Mouse (Mus musculus): ENCODE data around the gene Exoc2. TPM values are rescaled to one million over a fixed set of nuclear protein-coding genes. Genes with fewer than 3 reads are reported as not detected.

The Exoc2 gene
- polyA plus RNA-seq (2015; fragmentation: Nextera tagmentation; extraction: Ambion mirVana) = 20.9 and 21.8 TPM in 2 replicates

DNA sequence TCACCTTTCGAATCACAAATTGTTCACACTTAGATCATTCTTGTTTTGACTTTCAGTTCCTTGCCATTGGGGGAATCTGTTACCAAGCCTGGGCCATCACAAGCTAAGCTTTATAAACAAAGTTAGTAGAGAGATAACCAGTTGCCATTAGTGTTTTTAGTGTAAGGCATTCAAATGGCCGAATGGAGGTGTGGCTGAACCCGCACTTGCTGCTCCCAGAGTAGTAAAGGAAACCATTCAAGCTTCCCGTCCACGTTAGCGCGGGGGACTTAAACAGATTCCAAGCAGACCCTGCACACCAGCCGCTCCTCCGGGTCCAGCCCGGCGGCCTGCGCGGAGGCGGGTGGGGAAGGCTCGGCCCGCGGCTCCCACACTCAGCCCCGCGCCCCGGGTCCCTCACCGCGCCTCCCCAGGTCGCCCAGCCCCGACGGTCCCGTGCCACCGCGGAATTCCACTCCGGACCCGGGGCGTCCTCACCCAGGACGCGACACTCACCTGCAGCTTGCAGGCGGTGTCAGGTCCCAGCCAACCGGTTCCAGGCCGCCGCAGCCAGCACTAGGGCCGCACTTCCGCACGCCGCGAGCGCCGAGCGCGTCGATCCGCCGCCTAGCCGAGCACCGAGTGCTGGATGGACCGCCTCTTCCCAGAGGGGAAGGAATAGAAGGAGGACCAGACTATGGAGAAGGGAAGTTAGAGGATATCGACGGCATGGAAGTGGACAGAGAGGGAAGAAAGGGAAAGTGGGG is at the start of gene Exoc2, which contains the start of gene Gm5447:
TSS of gene Exoc2 (minus strand) at position 593 of the 746 bp plus-strand sequence.
TSS of gene Gm5447 (plus strand) at position 704 of the 746 bp plus-strand sequence.
- ATAC-seq (replicated peaks; ENCODE audit: extremely low read depth, insufficient read depth, low FRiP score) = peak; percentile 93
- Histone ChIP-seq H3K27ac (ENCODE audit: low read length) (peak within 1 kb of the TSS; percentile 82), H3K27me3 (ENCODE audit: control insufficient read depth, insufficient read depth, low read length) (no peaks in the 10 kb centered on the region), H3K9me3 (replicated peaks; ENCODE audit: control insufficient read depth, low read length) (no peaks in the 10 kb centered on the region), H3K4me1 (ENCODE audit: control insufficient read depth, insufficient read depth, low read length) (peaks cover 13% of the 10 kb centered on the region), H3K4me3 (ENCODE audit: low read length) (peak within 1 kb of the TSS; percentile 97), H3K9ac (ENCODE audit: low read length) (peak within 1 kb of the TSS; percentile 95), H3K36me3 (ENCODE audit: control insufficient read depth, insufficient read depth) (no peaks in the 10 kb centered on the region), H3K4me2 (ENCODE audit: low read depth, low read length) (peak within 1 kb of the TSS; percentile 86)
- under 1% methylated on average over 54 of the region's 54 CpGs for WGBS

DNA sequence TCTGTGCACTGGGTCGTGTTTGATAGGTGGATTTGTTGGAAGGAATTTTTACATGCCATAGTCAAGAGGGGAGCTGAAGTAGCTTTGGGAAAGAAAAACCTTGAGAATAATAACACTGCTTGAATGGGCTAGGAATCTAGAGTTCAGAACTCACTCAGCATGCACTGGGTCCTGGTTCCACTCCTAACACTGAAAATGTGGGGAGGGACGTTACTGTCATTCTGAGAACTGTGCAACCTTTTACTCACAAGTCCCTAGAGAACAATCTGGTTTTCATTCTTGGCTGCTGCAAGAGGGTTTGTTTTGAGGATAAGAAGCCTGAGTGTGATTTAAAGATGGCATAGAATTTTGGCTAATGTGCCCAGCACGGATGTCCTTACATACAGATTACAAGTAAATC is 49.8 kb upstream of the Exoc2 start:
- H3K27me3 ChIP-seq (ENCODE audit: control insufficient read depth, insufficient read depth, low read length) = no peaks in the 10 kb centered on the region
- 65% methylated on average over 3 of the region's 3 CpGs for WGBS

DNA sequence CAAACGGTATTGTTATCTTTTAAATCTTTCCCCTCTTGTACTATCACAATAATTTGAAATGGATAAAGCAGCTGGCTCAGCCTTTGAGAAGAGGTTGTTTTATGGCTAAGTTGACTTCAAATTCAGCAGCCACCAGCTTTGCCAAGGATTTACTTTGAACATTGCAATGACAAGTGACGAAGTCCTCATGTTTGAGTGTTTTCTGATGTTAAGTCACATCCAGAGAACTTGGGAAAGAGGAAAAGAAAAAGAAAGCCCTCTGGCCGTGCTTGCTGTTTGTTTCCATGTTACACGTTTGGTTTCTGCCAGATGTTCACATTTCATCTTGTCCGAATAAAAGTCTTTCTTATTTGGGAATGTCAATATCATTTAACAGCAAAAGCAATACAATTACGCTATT is 48.0 kb upstream of the Exoc2 start:
- H3K9me3 ChIP-seq (replicated peaks; ENCODE audit: control insufficient read depth, low read length) = no peaks in the 10 kb centered on the region
- no peak overlapping the region for H3K27ac ChIP-seq (ENCODE audit: low read length)
- no peak overlapping the region for H3K4me3 ChIP-seq (ENCODE audit: low read length)
- WGBS = 59% methylated on average over 6 of the region's 6 CpGs
- no peaks in the 10 kb centered on the region for H3K27me3 ChIP-seq (ENCODE audit: control insufficient read depth, insufficient read depth, low read length)
- ATAC-seq (replicated peaks; ENCODE audit: extremely low read depth, insufficient read depth, low FRiP score) = no peak
- H3K4me2 ChIP-seq (ENCODE audit: low read depth, low read length) = no peak overlapping the region
- no peaks in the 10 kb centered on the region for H3K36me3 ChIP-seq (ENCODE audit: control insufficient read depth, insufficient read depth)
- no peaks in the 10 kb centered on the region for H3K4me1 ChIP-seq (ENCODE audit: control insufficient read depth, insufficient read depth, low read length)
- no peak overlapping the region for H3K9ac ChIP-seq (ENCODE audit: low read length)

More for the DNA sequence above, 49.8 kb upstream of the Exoc2 start:
- no peak for ATAC-seq (replicated peaks; ENCODE audit: extremely low read depth, insufficient read depth, low FRiP score)
- Histone ChIP-seq H3K4me1 (ENCODE audit: control insufficient read depth, insufficient read depth, low read length) (no peaks in the 10 kb centered on the region), H3K4me3 (ENCODE audit: low read length) (no peak overlapping the region), H3K27ac (ENCODE audit: low read length) (no peak overlapping the region), H3K4me2 (ENCODE audit: low read depth, low read length) (no peak overlapping the region), H3K36me3 (ENCODE audit: control insufficient read depth, insufficient read depth) (no peaks in the 10 kb centered on the region), H3K9ac (ENCODE audit: low read length) (no peak overlapping the region), H3K9me3 (replicated peaks; ENCODE audit: control insufficient read depth, low read length) (no peaks in the 10 kb centered on the region)

DNA sequence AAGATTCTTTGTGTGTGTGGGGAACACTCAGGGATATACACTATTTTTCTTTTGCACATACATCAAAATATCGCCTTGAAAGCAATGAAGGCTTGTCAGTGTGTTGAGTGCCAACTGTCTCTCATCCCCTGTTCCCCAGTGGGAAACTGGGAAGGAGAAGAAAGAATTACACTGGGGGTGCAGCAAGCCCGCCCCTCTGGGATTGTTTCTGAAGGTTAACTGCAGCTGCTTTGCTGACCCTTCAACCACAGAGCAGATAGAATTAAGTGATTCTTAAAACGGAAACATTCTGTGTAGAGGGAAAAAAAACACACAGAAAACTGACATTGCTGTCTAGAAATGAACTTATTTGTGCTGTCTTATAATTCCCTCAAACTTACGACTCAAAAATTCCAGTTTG is 47.6 kb upstream of the Exoc2 start:
- WGBS = 48% methylated on average over 4 of the region's 4 CpGs

DNA sequence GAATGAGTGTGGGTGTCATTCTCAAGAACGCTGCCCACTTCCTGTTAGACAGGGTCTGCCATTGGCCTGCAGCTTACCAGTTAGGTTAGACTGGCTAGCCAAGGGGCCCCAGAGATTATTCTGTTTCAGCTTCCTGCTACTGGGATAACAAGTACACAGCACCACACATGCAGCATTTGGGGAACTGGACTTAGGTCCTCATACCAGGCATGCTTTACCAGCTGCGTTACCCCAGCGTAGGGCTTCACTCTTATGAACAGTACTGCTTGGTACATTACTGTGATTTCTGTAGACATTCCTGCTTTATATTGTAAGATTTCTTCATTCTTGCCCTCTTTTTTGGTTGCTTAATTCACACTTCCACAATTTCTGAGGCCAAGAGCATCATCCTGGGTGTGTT is 43.7 kb upstream of the Exoc2 start:
- H3K27me3 ChIP-seq (ENCODE audit: control insufficient read depth, insufficient read depth, low read length) = no peaks in the 10 kb centered on the region
- no peak overlapping the region for H3K27ac ChIP-seq (ENCODE audit: low read length)
- no peak overlapping the region for H3K4me3 ChIP-seq (ENCODE audit: low read length)
- H3K4me2 ChIP-seq (ENCODE audit: low read depth, low read length) = no peak overlapping the region
- no peak overlapping the region for H3K9ac ChIP-seq (ENCODE audit: low read length)
- no peaks in the 10 kb centered on the region for H3K9me3 ChIP-seq (replicated peaks; ENCODE audit: control insufficient read depth, low read length)
- no peak for ATAC-seq (replicated peaks; ENCODE audit: extremely low read depth, insufficient read depth, low FRiP score)
- H3K36me3 ChIP-seq (ENCODE audit: control insufficient read depth, insufficient read depth) = no peaks in the 10 kb centered on the region
- 81% methylated on average over 3 of the region's 3 CpGs for WGBS
- H3K4me1 ChIP-seq (ENCODE audit: control insufficient read depth, insufficient read depth, low read length) = no peaks in the 10 kb centered on the region

More for the DNA sequence above, 47.6 kb upstream of the Exoc2 start:
- Histone ChIP-seq H3K27ac (ENCODE audit: low read length) (no peak overlapping the region), H3K4me1 (ENCODE audit: control insufficient read depth, insufficient read depth, low read length) (no peaks in the 10 kb centered on the region), H3K9ac (ENCODE audit: low read length) (no peak overlapping the region), H3K27me3 (ENCODE audit: control insufficient read depth, insufficient read depth, low read length) (no peaks in the 10 kb centered on the region), H3K9me3 (replicated peaks; ENCODE audit: control insufficient read depth, low read length) (no peaks in the 10 kb centered on the region), H3K4me2 (ENCODE audit: low read depth, low read length) (no peak overlapping the region), H3K4me3 (ENCODE audit: low read length) (no peak overlapping the region), H3K36me3 (ENCODE audit: control insufficient read depth, insufficient read depth) (no peaks in the 10 kb centered on the region)
- no peak for ATAC-seq (replicated peaks; ENCODE audit: extremely low read depth, insufficient read depth, low FRiP score)

DNA sequence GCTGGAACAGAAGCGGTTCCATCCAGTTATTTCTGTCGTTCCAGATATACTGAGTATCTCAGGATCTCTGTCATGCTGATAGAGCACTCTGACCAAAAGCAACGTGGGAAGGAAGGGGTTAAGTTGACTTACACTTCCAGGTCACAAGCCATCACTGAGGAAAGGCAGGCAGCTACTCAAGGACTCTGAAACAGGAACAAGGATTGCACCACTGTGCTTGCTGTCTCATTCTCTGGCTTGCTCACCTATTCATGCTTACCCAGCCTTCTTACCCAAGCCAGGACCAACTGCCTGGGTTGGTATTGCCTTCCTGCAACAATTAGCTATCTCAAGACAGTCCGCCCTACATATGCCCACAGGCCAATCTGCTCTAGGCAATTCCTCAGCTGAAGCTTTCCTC is 31.1 kb upstream of the Exoc2 start:
- Histone ChIP-seq H3K27ac (ENCODE audit: low read length) (no peak overlapping the region), H3K4me1 (ENCODE audit: control insufficient read depth, insufficient read depth, low read length) (no peaks in the 10 kb centered on the region), H3K4me2 (ENCODE audit: low read depth, low read length) (peak overlapping the region; percentile 31; the same call in 1 of the 2 replicates), H3K9ac (ENCODE audit: low read length) (no peak overlapping the region), H3K27me3 (ENCODE audit: control insufficient read depth, insufficient read depth, low read length) (no peaks in the 10 kb centered on the region), H3K9me3 (replicated peaks; ENCODE audit: control insufficient read depth, low read length) (no peaks in the 10 kb centered on the region), H3K4me3 (ENCODE audit: low read length) (no peak overlapping the region), H3K36me3 (ENCODE audit: control insufficient read depth, insufficient read depth) (no peaks in the 10 kb centered on the region)
- ATAC-seq (replicated peaks; ENCODE audit: extremely low read depth, insufficient read depth, low FRiP score) = no peak
- 51% methylated on average over 4 of the region's 4 CpGs for WGBS

DNA sequence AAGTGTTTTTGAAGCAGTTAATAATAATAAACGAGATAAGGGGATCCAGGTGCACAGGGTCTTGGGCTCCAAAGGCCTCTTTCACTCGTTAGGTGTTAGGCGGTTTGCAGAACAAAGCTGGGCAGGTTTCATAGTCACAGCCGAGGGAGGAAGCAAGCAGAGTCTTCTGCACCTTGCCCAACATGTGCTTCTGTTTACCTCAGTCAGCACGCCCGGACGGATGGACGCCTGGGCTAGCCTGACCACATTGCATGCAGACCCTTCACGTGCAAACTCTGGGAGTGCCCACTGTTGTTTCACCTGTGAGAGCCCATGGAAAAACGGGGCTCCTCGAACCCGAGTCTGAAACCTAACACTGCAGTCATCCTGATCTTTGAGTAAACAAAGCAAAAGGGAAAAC is 30.6 kb upstream of the Exoc2 start:
- Histone ChIP-seq H3K4me3 (ENCODE audit: low read length) (no peak overlapping the region), H3K4me2 (ENCODE audit: low read depth, low read length) (peak overlapping the region; percentile 31), H3K9ac (ENCODE audit: low read length) (no peak overlapping the region), H3K4me1 (ENCODE audit: control insufficient read depth, insufficient read depth, low read length) (no peaks in the 10 kb centered on the region), H3K27me3 (ENCODE audit: control insufficient read depth, insufficient read depth, low read length) (no peaks in the 10 kb centered on the region), H3K9me3 (replicated peaks; ENCODE audit: control insufficient read depth, low read length) (no peaks in the 10 kb centered on the region), H3K27ac (ENCODE audit: low read length) (no peak overlapping the region), H3K36me3 (ENCODE audit: control insufficient read depth, insufficient read depth) (no peaks in the 10 kb centered on the region)
- ATAC-seq (replicated peaks; ENCODE audit: extremely low read depth, insufficient read depth, low FRiP score) = no peak
- WGBS = 43% methylated on average over 12 of the region's 12 CpGs

DNA sequence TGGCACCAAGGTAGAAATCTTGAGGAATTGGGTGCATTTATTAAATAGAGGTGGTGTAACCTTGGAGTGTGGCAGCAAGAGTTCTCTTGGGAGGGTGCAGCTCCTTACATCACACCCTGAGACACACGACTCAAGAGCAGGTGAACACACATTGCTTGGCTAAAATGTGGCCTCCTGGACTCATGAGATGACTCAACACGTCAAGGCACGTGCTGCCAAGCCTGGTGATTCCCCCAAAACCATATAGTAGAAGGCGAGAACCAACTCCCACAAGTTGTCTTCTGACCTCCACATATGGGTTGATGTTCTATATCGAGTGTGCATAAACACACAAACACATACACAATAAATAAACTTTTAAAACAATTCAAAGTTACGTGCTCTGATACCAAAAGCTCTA is 25.9 kb upstream of the Exoc2 start:
- 67% methylated on average over 6 of the region's 6 CpGs for WGBS
- Histone ChIP-seq H3K4me2 (ENCODE audit: low read depth, low read length) (no peak overlapping the region), H3K4me1 (ENCODE audit: control insufficient read depth, insufficient read depth, low read length) (no peaks in the 10 kb centered on the region), H3K27ac (ENCODE audit: low read length) (no peak overlapping the region), H3K4me3 (ENCODE audit: low read length) (no peak overlapping the region), H3K9me3 (replicated peaks; ENCODE audit: control insufficient read depth, low read length) (no peaks in the 10 kb centered on the region), H3K9ac (ENCODE audit: low read length) (no peak overlapping the region), H3K27me3 (ENCODE audit: control insufficient read depth, insufficient read depth, low read length) (0 out of 2 replicates have a peak, but pooled peaks cover 2% of the 10 kb centered on the region), H3K36me3 (ENCODE audit: control insufficient read depth, insufficient read depth) (no peaks in the 10 kb centered on the region)
- ATAC-seq (replicated peaks; ENCODE audit: extremely low read depth, insufficient read depth, low FRiP score) = no peak

DNA sequence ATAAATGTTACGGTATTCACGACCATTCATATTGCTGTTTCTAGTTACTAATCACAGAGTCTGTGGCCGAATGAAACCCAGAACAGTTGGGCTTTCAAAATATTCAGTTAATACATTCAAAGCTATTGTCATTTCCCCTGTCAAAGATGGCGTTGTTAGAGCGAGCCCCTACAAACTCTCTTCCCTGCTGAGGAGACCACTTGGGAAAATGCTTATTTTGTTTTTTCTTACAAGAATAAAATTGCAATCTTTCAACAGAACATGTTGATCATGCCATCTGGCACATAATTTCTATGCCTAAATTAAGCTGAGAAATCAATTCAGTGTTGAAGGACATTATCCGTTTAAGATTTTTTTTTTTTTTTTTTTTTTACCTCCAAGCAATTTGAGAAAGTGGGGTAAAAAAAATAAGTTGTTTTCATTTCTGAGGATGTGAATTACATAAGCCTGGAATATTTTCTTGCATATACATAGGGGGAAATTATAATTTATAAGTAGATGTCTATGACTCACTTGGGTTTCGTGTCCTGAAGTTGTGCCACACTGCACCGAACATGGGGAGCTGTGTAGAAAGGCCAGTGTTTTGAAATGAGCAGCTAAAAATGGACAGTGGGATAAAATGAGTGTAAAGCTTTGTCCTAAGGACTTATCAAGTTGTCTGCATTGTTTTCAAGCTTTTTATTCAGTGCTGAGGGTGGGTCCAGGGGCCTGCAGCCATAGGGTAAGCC is 23.8 kb upstream of the Exoc2 start:
- no peak for ATAC-seq (replicated peaks; ENCODE audit: extremely low read depth, insufficient read depth, low FRiP score)

More for the DNA sequence above, 23.8 kb upstream of the Exoc2 start:
- Histone ChIP-seq H3K4me2 (ENCODE audit: low read depth, low read length) (no peak overlapping the region), H3K27ac (ENCODE audit: low read length) (no peak overlapping the region), H3K9ac (ENCODE audit: low read length) (no peak overlapping the region), H3K4me1 (ENCODE audit: control insufficient read depth, insufficient read depth, low read length) (no peaks in the 10 kb centered on the region), H3K9me3 (replicated peaks; ENCODE audit: control insufficient read depth, low read length) (no peaks in the 10 kb centered on the region), H3K27me3 (ENCODE audit: control insufficient read depth, insufficient read depth, low read length) (0 out of 2 replicates have a peak, but pooled peaks cover 2% of the 10 kb centered on the region), H3K4me3 (ENCODE audit: low read length) (no peak overlapping the region), H3K36me3 (ENCODE audit: control insufficient read depth, insufficient read depth) (no peaks in the 10 kb centered on the region)
- WGBS = 79% methylated on average over 8 of the region's 8 CpGs

All from heart, embryonic 16.5 days (tissue).